ENCODE assay signal across 8 mouse cellular contexts in the genomic region with DNA sequence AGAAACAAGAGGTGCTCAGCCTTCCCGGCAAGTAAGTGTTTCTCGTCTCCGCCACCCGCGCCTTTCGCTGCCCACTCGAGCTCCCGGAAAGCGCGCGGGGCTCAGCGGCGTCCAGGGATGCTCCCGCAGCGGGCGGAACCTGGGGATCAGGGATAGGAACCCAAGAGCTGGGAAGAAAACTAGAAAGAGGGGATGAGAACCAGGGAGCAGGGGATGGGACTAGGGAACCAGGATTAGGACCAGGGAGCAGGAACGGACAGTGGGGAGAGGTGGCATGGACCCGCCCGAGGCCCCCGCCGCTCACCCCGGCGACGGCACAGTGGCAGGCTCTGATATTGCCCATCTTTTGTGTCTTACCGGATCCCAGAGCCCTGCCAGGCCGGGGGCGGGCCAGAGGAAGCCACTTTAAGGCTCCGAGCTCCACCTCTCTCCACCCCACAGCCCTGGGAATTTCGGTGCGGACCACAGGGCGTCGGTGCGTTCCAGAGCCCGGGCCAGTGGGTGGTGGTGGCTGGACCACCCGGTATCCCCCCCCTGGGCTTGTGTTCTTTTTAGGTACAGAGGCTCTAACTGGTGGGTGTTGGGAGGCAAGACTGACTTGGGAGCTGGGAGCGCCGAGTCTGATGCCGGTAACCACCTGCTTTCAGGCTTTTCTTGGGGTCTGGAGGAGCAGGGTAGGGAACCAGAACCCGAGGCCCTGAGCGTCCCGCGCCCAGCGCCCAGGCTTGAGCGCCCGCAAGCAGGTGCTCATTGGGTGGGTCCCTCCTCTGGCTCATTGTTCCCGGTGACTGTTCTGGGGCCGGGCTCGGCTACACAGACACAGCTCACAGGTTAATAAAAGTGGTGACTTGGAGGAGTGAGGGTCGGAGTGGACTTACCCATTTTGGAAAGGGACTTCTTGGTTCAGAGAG. TPM values are rescaled to one million over a fixed set of nuclear protein-coding genes. Genes with fewer than 3 reads are reported as not detected.
DNase-seq lines count a peak whose midpoint lies in the region; ATAC-seq lines count a peak whose summit lies in the region.

No protein-coding gene starts in this region.

- no peaks in the 10 kb centered on the region for H3K36me3 ChIP-seq in embryonic facial prominence, embryonic 11.5 days (replicated peaks; ENCODE audit: control insufficient read depth, insufficient read depth, low read depth, low read length)
- no peaks in the 10 kb centered on the region for H3K36me3 ChIP-seq in midbrain, embryonic 11.5 days (ENCODE audit: control insufficient read depth, insufficient read depth, low read length)

- no peak overlapping the region for H3K27ac ChIP-seq in embryonic facial prominence, embryonic 11.5 days (replicated peaks; ENCODE audit: low read depth, low read length)
- H3K27ac ChIP-seq in midbrain, embryonic 11.5 days (ENCODE audit: low read depth, low read length), result no peak overlapping the region

- H3K27me3 ChIP-seq in embryonic facial prominence, embryonic 11.5 days (ENCODE audit: control insufficient read depth, insufficient read depth, low read length), result peaks cover 24% of the 10 kb centered on the region
- H3K27me3 ChIP-seq in midbrain, embryonic 11.5 days (ENCODE audit: control insufficient read depth, insufficient read depth, low read length), result peaks cover 27% of the 10 kb centered on the region

- DNase-seq in layer of hippocampus, adult 18-20 months (ENCODE audit: low spot score in 2 of 2), result peak; percentile 10 to 22
- no peak for DNase-seq in layer of hippocampus, adult 9-11 months
- no peak for DNase-seq in embryonic facial prominence, embryonic 11.5 days (ENCODE audit: low spot score)
- peak; percentile 4 to 6 for DNase-seq in heart, postnatal 14 days
- peak; percentile 65 for DNase-seq in left cerebral cortex, postnatal 4 days
- DNase-seq in midbrain, embryonic 11.5 days (ENCODE audit: low spot score, missing footprints), result peak; percentile 94
- peak; percentile 42 for DNase-seq in testis, postnatal 10 days (ENCODE audit: low spot score)
- DNase-seq in thymus, postnatal 4 days, result no peak

- H3K9me3 ChIP-seq in embryonic facial prominence, embryonic 11.5 days (replicated peaks; ENCODE audit: control insufficient read depth, low read length), result no peaks in the 10 kb centered on the region
- no peaks in the 10 kb centered on the region for H3K9me3 ChIP-seq in midbrain, embryonic 11.5 days (ENCODE audit: control insufficient read depth, low read length)

- 1% methylated on average over 48 of the region's 49 CpGs for WGBS in embryonic facial prominence, embryonic 11.5 days
- under 1% methylated on average over 46 of the region's 49 CpGs for WGBS in midbrain, embryonic 11.5 days

- intact Hi-C loops in heart, postnatal 14 days (cut with DNase I), result loop anchor here (10.0 kb wide), 1 partner anchor 776 kb away; no protein-coding TSS in a partner anchor
- intact Hi-C loops in left cerebral cortex, postnatal 4 days (cut with DNase I), result loop anchor here (5.0 to 10.0 kb wide), 2 partner anchors 778 to 1266 kb away; no protein-coding TSS in a partner anchor

- peak overlapping the region; percentile 47 for H3K4me3 ChIP-seq in embryonic facial prominence, embryonic 11.5 days (ENCODE audit: low read depth, low read length)
- H3K4me3 ChIP-seq in midbrain, embryonic 11.5 days (ENCODE audit: low read depth, low read length), result peak overlapping the region; percentile 49

- no peaks in the 10 kb centered on the region for H3K4me1 ChIP-seq in embryonic facial prominence, embryonic 11.5 days (ENCODE audit: control insufficient read depth, insufficient read depth, low read length)
- 0 out of 2 replicates have a peak, but pooled peaks cover 4% of the 10 kb centered on the region for H3K4me1 ChIP-seq in midbrain, embryonic 11.5 days (ENCODE audit: control insufficient read depth, insufficient read depth, low read length)

- peak overlapping the region; percentile 94 for H3K4me2 ChIP-seq in embryonic facial prominence, embryonic 11.5 days (ENCODE audit: low read depth, low read length)
- H3K4me2 ChIP-seq in midbrain, embryonic 11.5 days, result peak overlapping the region; percentile 97

- H3K9ac ChIP-seq in embryonic facial prominence, embryonic 11.5 days (replicated peaks; ENCODE audit: low read length), result peak overlapping the region; percentile 47
- H3K9ac ChIP-seq in midbrain, embryonic 11.5 days (ENCODE audit: low read length), result peak overlapping the region; percentile 59

- peak; percentile 57 for ATAC-seq in embryonic facial prominence, embryonic 11.5 days (replicated peaks; ENCODE audit: insufficient number of reproducible peaks, low FRiP score, low TSS enrichment, low read depth)
- peak; percentile 79 for ATAC-seq in midbrain, embryonic 11.5 days (ENCODE audit: low FRiP score)

RNA-seq across cellular contexts. Expression of gene Sema6d, which starts 0.7 kb away (rescaled TPM):
- 10 to 100 TPM; 48.1 to 50.1 TPM for total RNA-seq in layer of hippocampus, adult 18-20 months (2021)
- 10.2 and 10.5 TPM in 2 replicates for polyA plus RNA-seq in embryonic facial prominence, embryonic 11.5 days (2014; fragmentation: Nextera tagmentation; extraction: Ambion mirVana)
- total RNA-seq in heart, postnatal 14 days (2021), result 10 to 100 TPM; 23.6 to 23.8 TPM
- 10 to 100 TPM; 83.4 to 91.4 TPM for total RNA-seq in left cerebral cortex, postnatal 4 days (2021)
- 11.1 and 12.2 TPM in 2 replicates for polyA plus RNA-seq in midbrain, embryonic 11.5 days (2014; fragmentation: Nextera tagmentation; extraction: Ambion mirVana)

Comparison
In these comparisons a context has a peak if more than half of its experiments do, and no peak if none do; other contexts are left out.
1. DNase-seq: peak in layer of hippocampus, adult 18-20 months (2 of 2), heart, postnatal 14 days (2 of 2), left cerebral cortex, postnatal 4 days (single experiment), midbrain, embryonic 11.5 days (single experiment) and testis, postnatal 10 days (single experiment); none in layer of hippocampus, adult 9-11 months (single experiment), embryonic facial prominence, embryonic 11.5 days (single experiment) and thymus, postnatal 4 days (single experiment).